Mouse (Mus musculus): ENCODE measurements around the gene S100a6. TPM values are rescaled to one million over a fixed set of nuclear protein-coding genes. Genes with fewer than 3 reads are reported as not detected.
A peak's percentile ranks its signal among the peaks of the same experiment; 100 is the strongest.

Gene S100a6
- polyA plus RNA-seq, 1 experiment from 2014 or later = 14.6 TPM

- ATAC-seq (replicated peaks; ENCODE audit: low FRiP score) = no peak
Measured at GRCm38 (mm10) chr3:90644220-90644619, 31.5 kb downstream of the S100a6 start.

GRCm38 (mm10) chr3:90647291-90647690 lies 34.6 kb downstream of the S100a6 start:
- Histone ChIP-seq H3K4me1 (replicated peaks; ENCODE audit: control insufficient read depth, insufficient read depth, low read length) (no peaks in the 10 kb centered on the region), H3K4me3 (ENCODE audit: low read depth, low read length) (no peak overlapping the region), H3K36me3 (ENCODE audit: control insufficient read depth, insufficient read depth, low read length) (no peaks in the 10 kb centered on the region), H3K4me2 (no peak overlapping the region), H3K9me3 (ENCODE audit: control insufficient read depth, low read length) (no peaks in the 10 kb centered on the region), H3K27ac (ENCODE audit: low read depth, low read length) (no peak overlapping the region), H3K27me3 (replicated peaks; ENCODE audit: control insufficient read depth, insufficient read depth, low read length) (no peaks in the 10 kb centered on the region), H3K9ac (ENCODE audit: low read depth, low read length) (no peak overlapping the region)
- no peak for ATAC-seq (replicated peaks; ENCODE audit: low FRiP score)
- WGBS = 70% methylated on average over 1 of the region's 1 CpGs
- no peak for DNase-seq (ENCODE audit: low spot score)

More at GRCm38 (mm10) chr3:90644220-90644619, 31.5 kb downstream of the S100a6 start:
- Histone ChIP-seq H3K4me2 (no peak overlapping the region), H3K36me3 (ENCODE audit: control insufficient read depth, insufficient read depth, low read length) (no peaks in the 10 kb centered on the region), H3K27ac (ENCODE audit: low read depth, low read length) (no peak overlapping the region), H3K4me1 (replicated peaks; ENCODE audit: control insufficient read depth, insufficient read depth, low read length) (no peaks in the 10 kb centered on the region), H3K9ac (ENCODE audit: low read depth, low read length) (no peak overlapping the region), H3K27me3 (replicated peaks; ENCODE audit: control insufficient read depth, insufficient read depth, low read length) (no peaks in the 10 kb centered on the region), H3K9me3 (ENCODE audit: control insufficient read depth, low read length) (no peaks in the 10 kb centered on the region), H3K4me3 (ENCODE audit: low read depth, low read length) (no peak overlapping the region)
- DNase-seq (ENCODE audit: low spot score) = no peak
- 42% methylated on average over 3 of the region's 3 CpGs for WGBS

- no peaks in the 10 kb centered on the region for H3K27me3 ChIP-seq (replicated peaks; ENCODE audit: control insufficient read depth, insufficient read depth, low read length)
- no peaks in the 10 kb centered on the region for H3K9me3 ChIP-seq (ENCODE audit: control insufficient read depth, low read length)
- H3K4me3 ChIP-seq (ENCODE audit: low read depth, low read length) = no peak overlapping the region
- H3K4me2 ChIP-seq = no peak overlapping the region
- no peaks in the 10 kb centered on the region for H3K4me1 ChIP-seq (replicated peaks; ENCODE audit: control insufficient read depth, insufficient read depth, low read length)
- H3K27ac ChIP-seq (ENCODE audit: low read depth, low read length) = no peak overlapping the region
- ATAC-seq (replicated peaks; ENCODE audit: low FRiP score) (no peak), DNase-seq (ENCODE audit: low spot score) (no peak)
- no peaks in the 10 kb centered on the region for H3K36me3 ChIP-seq (ENCODE audit: control insufficient read depth, insufficient read depth, low read length)
- H3K9ac ChIP-seq (ENCODE audit: low read depth, low read length) = no peak overlapping the region
Measured at GRCm38 (mm10) chr3:90648981-90649380, 36.3 kb downstream of the S100a6 start.

- H3K4me1 ChIP-seq (replicated peaks; ENCODE audit: control insufficient read depth, insufficient read depth, low read length) = no peaks in the 10 kb centered on the region
- no peak for ATAC-seq (replicated peaks; ENCODE audit: low FRiP score)
- WGBS = 88% methylated on average over 2 of the region's 2 CpGs
- H3K9me3 ChIP-seq (ENCODE audit: control insufficient read depth, low read length) = no peaks in the 10 kb centered on the region
- H3K9ac ChIP-seq (ENCODE audit: low read depth, low read length) = no peak overlapping the region
- H3K36me3 ChIP-seq (ENCODE audit: control insufficient read depth, insufficient read depth, low read length) = no peaks in the 10 kb centered on the region
- no peaks in the 10 kb centered on the region for H3K27me3 ChIP-seq (replicated peaks; ENCODE audit: control insufficient read depth, insufficient read depth, low read length)
- H3K4me3 ChIP-seq (ENCODE audit: low read depth, low read length) = no peak overlapping the region
- no peak overlapping the region for H3K4me2 ChIP-seq
- no peak for DNase-seq (ENCODE audit: low spot score)
- no peak overlapping the region for H3K27ac ChIP-seq (ENCODE audit: low read depth, low read length)
Measured at GRCm38 (mm10) chr3:90649832-90650231, 37.1 kb downstream of the S100a6 start.

- Histone ChIP-seq H3K4me3 (ENCODE audit: low read depth, low read length) (no peak overlapping the region), H3K27me3 (replicated peaks; ENCODE audit: control insufficient read depth, insufficient read depth, low read length) (no peaks in the 10 kb centered on the region), H3K9me3 (ENCODE audit: control insufficient read depth, low read length) (no peaks in the 10 kb centered on the region), H3K36me3 (ENCODE audit: control insufficient read depth, insufficient read depth, low read length) (no peaks in the 10 kb centered on the region), H3K27ac (ENCODE audit: low read depth, low read length) (no peak overlapping the region), H3K9ac (ENCODE audit: low read depth, low read length) (no peak overlapping the region), H3K4me2 (no peak overlapping the region), H3K4me1 (replicated peaks; ENCODE audit: control insufficient read depth, insufficient read depth, low read length) (no peaks in the 10 kb centered on the region)
- DNase-seq (ENCODE audit: low spot score) (peak; percentile 41), ATAC-seq (replicated peaks; ENCODE audit: low FRiP score) (no peak; the same call in 1 of the 2 replicates)
- 36% methylated on average over 5 of the region's 5 CpGs for whole genome bisulfite sequencing
Measured at GRCm38 (mm10) chr3:90652878-90653508, 40.3 kb downstream of the S100a6 start.

- DNase-seq (ENCODE audit: low spot score) (no peak), ATAC-seq (replicated peaks; ENCODE audit: low FRiP score) (no peak)
- Histone ChIP-seq H3K4me1 (replicated peaks; ENCODE audit: control insufficient read depth, insufficient read depth, low read length) (no peaks in the 10 kb centered on the region), H3K4me3 (ENCODE audit: low read depth, low read length) (no peak within 1 kb of the TSS), H3K36me3 (ENCODE audit: control insufficient read depth, insufficient read depth, low read length) (no peaks in the 10 kb centered on the region), H3K9ac (ENCODE audit: low read depth, low read length) (no peak within 1 kb of the TSS), H3K4me2 (no peak within 1 kb of the TSS), H3K27me3 (replicated peaks; ENCODE audit: control insufficient read depth, insufficient read depth, low read length) (no peaks in the 10 kb centered on the region), H3K9me3 (ENCODE audit: control insufficient read depth, low read length) (no peaks in the 10 kb centered on the region), H3K27ac (ENCODE audit: low read depth, low read length) (no peak within 1 kb of the TSS)
Measured at GRCm38 (mm10) chr3:90653717-90654116, 41.0 kb downstream of the S100a6 start, which contains the start of gene S100a7a. Gene S100a7a, plus strand, starts transcription at chr3:90654017.

- H3K36me3 ChIP-seq (ENCODE audit: control insufficient read depth, insufficient read depth, low read length) = no peaks in the 10 kb centered on the region
- H3K4me2 ChIP-seq = no peak overlapping the region
- no peak overlapping the region for H3K27ac ChIP-seq (ENCODE audit: low read depth, low read length)
- WGBS = 72% methylated on average over 4 of the region's 4 CpGs
- no peaks in the 10 kb centered on the region for H3K9me3 ChIP-seq (ENCODE audit: control insufficient read depth, low read length)
- no peak overlapping the region for H3K4me3 ChIP-seq (ENCODE audit: low read depth, low read length)
- ATAC-seq (replicated peaks; ENCODE audit: low FRiP score) (no peak), DNase-seq (ENCODE audit: low spot score) (no peak)
- H3K4me1 ChIP-seq (replicated peaks; ENCODE audit: control insufficient read depth, insufficient read depth, low read length) = no peaks in the 10 kb centered on the region
- no peaks in the 10 kb centered on the region for H3K27me3 ChIP-seq (replicated peaks; ENCODE audit: control insufficient read depth, insufficient read depth, low read length)
- no peak overlapping the region for H3K9ac ChIP-seq (ENCODE audit: low read depth, low read length)
Measured at GRCm38 (mm10) chr3:90657405-90657804, 44.7 kb downstream of the S100a6 start.

DNA sequence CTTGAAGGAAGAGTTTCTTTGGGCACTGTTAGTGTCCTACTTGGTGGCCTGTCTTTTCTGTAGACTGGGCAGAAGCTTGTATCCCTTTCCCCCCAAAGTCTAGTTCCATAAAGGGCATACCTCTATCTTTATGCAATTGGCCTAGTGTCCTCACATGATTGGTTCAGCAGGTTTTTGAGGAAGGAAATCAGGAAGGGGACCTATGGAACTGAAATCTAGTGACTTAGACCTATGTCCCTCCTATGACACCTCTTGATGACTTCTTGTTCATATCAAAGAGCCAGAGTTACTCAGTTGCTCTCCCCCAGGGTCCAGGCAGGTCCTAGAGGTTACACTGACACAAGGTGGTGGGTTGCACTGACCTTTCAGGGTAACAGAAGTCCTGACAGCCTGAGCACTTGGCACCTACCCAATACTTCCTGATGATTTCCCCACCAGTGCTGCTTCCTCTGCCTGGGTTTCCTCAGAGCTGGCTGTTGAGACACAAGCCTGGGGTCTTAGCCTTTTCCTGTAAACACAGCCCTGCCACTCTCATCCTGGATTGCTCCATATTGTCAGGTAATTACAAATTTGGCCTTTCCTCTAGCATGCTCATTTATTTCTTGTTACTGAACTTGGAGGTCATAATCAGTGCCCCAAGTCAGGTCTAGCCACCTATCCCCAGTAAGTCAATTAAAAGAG lies 46.8 kb downstream of the S100a6 start:
- Histone ChIP-seq H3K27me3 (replicated peaks; ENCODE audit: control insufficient read depth, insufficient read depth, low read length) (no peaks in the 10 kb centered on the region), H3K4me1 (replicated peaks; ENCODE audit: control insufficient read depth, insufficient read depth, low read length) (no peaks in the 10 kb centered on the region), H3K4me3 (ENCODE audit: low read depth, low read length) (no peak overlapping the region), H3K9ac (ENCODE audit: low read depth, low read length) (no peak overlapping the region), H3K4me2 (no peak overlapping the region), H3K36me3 (ENCODE audit: control insufficient read depth, insufficient read depth, low read length) (no peaks in the 10 kb centered on the region), H3K9me3 (ENCODE audit: control insufficient read depth, low read length) (no peaks in the 10 kb centered on the region), H3K27ac (ENCODE audit: low read depth, low read length) (no peak overlapping the region)
- no peak for DNase-seq (ENCODE audit: low spot score)
- ATAC-seq (replicated peaks; ENCODE audit: low FRiP score) = no peak

DNA sequence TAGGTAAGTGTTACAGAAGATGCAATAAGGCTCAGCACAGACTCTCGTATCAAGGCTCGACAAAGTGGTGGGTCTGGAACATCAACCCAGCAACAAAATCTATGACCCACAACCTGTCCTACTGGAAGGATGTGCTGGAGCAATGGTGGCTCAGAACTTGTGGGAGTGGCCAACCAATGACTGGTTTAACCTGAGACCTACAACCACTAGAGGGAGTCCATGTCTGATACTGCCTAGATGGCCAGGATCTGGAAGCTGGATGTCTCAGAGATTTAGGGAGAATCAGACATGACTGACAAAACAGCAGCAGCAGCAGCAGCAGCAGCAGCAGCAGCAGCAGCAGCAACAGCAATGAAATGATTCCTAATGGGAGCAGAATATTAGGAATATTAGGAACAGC lies 51.5 kb downstream of the S100a6 start:
- WGBS = 49% methylated on average over 2 of the region's 2 CpGs
- Histone ChIP-seq H3K4me1 (replicated peaks; ENCODE audit: control insufficient read depth, insufficient read depth, low read length) (no peaks in the 10 kb centered on the region), H3K4me3 (ENCODE audit: low read depth, low read length) (no peak overlapping the region), H3K4me2 (no peak overlapping the region), H3K27me3 (replicated peaks; ENCODE audit: control insufficient read depth, insufficient read depth, low read length) (no peaks in the 10 kb centered on the region), H3K27ac (ENCODE audit: low read depth, low read length) (no peak overlapping the region), H3K9me3 (ENCODE audit: control insufficient read depth, low read length) (no peaks in the 10 kb centered on the region), H3K9ac (ENCODE audit: low read depth, low read length) (no peak overlapping the region), H3K36me3 (ENCODE audit: control insufficient read depth, insufficient read depth, low read length) (no peaks in the 10 kb centered on the region)
- DNase-seq (ENCODE audit: low spot score) (no peak), ATAC-seq (replicated peaks; ENCODE audit: low FRiP score) (no peak)
